Mouse (Mus musculus) heart, postnatal 36 days (tissue): ENCODE measurements at regions not wholly inside any gene's neighbourhood (a gene's known extent, or its start where the extent isn't known, plus 50 kb on each side); places are given as distances from the start of the nearest gene placed in this dataset.
A peak's percentile ranks its signal among the peaks of the same experiment; 100 is the strongest.

ENCODE experiments used
- DNase-seq, 2 experiments: peaks; one replicate each; pipeline ENCODE4 v3.0.0; 2021 to 2022
- intact Hi-C: fragments of 180-260 bp; cut with DNase I; formaldehyde crosslinking; loops from one replicate; pipeline ENCODE4 v1.15.1; 2025

DNA sequence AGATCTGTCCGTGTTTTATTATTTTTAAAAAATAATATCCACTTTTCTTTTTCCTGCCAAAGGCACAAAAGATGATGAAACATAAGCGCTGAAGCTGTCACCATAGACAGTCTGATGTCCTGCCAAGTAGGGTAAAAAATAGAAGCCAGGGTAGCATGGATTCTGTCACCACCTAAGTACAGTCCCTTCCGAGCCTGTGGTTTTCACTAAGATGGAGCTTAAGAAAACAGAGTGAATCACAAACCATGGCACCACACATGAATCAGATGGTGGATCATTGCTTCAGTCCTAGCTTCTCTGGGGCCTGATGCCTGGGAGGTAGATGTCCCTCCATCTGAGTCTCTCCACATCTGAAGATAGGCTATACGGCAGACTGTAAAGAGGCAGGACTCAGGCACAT, 55.9 kb upstream of the Fmod start:
- intact Hi-C loops = no loop called here

DNA sequence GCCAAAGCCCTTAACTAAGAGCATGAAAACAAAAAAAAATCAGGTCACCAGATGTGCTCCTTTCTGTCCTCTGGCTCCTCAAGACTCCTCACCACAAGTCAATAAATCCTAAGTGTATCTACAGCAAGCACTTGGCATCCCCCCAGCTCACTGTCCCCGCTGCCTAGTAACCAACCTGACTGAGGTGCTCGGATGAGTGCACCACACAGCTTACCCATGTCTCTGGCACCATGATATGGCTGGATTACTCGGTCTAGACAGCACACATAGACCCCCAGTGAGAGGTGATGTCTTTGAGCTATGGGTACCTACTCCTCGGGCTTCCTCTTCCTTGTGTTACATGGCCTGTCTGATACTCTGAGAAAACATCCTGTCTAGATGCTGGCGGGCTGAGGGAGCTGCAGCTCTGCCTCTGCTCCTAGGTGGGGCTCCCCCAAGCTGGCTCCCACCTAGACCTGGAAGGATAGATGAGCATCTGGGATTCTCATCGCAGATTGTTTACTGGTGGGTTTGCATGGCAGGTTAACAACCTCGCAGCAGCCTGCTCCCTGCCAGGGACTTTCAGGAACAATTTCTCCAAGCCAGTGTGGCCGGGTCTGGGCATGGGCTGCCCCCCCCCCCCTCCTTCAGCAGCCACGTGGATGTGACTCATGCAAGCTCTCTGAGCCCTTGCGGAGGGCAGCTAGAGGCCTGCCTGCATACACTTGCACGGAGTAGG, 57.2 kb upstream of the Prelp start:
- intact Hi-C loops = no loop called here
- DNase-seq = peak; percentile 40 to 60

More for the DNA sequence above, 55.9 kb upstream of the Fmod start:
- DNase-seq = no peak

DNA sequence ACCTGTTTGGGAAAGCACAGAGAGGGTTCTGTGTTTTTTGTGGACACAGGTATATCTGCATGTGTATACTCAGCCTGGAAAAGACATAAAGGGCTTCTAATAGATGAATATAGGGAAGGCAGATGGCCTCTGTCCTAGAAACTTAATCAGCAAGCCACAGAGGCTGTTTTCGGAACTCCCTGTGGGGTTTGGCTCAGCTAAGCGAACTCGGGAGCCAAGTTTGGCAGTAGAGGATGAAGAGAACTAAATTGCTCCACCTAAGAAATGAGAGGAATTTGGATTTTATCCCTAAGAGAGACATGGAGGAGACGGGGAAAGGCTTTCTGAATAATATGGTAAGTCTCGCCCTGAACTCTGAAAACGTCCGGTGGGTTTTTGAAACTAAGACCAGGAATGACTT, 56.0 kb upstream of the Prelp start:
- intact Hi-C loops = no loop called here

GRCm38 (mm10) chr1:133973801-133974200, 52.6 kb upstream of the Prelp start:
- DNase-seq = no peak
- intact Hi-C loops = no loop called here

More for the DNA sequence above, 56.0 kb upstream of the Prelp start:
- DNase-seq = peak; percentile 43 to 49

DNA sequence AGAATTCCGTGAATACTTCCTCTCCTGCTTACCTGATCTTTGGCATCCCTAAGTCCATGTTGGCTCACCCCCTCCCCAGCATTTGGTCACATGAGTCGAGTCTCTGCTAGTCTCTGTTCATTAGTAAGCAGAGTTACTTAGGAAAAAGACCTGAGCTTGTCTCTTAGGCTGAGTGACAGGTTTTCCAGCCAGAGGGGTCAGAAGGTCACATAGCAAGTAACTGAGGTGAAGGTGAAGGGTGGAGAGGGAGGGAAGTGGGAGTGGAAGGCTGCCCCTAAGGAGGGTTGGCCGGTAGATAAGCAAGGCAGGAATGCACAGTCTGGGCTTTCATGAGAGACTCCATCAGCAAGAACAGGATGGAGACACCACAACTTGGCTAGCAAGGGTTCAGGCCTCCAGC, 50.1 kb upstream of the Prelp start:
- intact Hi-C loops = no loop called here

More for the DNA sequence above, 50.1 kb upstream of the Prelp start:
- DNase-seq = no peak
